Mouse (Mus musculus): ENCODE measurements around the gene 2810408A11Rik.

DNA sequence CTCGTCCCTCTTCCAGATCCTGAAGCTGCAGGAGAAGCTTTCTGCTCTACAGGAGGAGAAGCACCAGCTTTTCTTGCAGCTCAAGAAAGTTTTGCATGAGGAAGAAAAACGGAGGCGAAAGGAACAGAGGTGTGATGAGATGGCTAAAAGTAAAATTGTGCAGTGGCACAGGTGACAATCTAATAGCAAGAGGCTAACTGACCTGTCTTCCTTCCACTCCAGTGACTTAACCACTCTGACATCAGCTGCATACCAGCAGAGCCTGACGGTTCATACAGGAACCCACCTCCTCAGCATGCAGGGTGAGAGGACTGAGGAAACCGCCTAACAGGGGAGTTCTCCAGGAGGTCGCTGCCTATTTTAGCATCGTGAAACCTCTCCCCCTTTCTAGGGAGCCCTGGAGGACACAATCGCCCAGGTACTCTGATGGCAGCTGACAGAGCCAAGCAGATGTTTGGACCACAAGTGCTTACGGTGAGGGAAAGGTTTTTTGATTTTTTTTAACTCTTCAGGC is 14.2 kb upstream of the 2810408A11Rik start:
- TF ChIP-seq CTCF (IDR thresholded peaks at IDR 0.05; ENCODE audit: extremely low read depth, insufficient read depth, low read length) (no peak), POLR2A (IDR thresholded peaks at IDR 0.05; ENCODE audit: extremely low read depth, insufficient read depth, low read length) (no peak)
